Mouse (Mus musculus) megakaryocyte-erythroid progenitor cell, adult 5-6 weeks (primary cell): Measurements from ENCODE around the gene Orc6. TPM values are rescaled to one million over a fixed set of nuclear protein-coding genes. Genes with fewer than 3 reads are reported as not detected.

Source experiments
- total RNA-seq, 2 experiments: library from RNA; stranded (forward) in 1 of 2; stranded (reverse) in 1 of 2; fragments of 200-1000, 215-1000 nt in 1 of 2; fragments of >200 nt in 1 of 2; fragmentation: Nextera tagmentation in 1 of 2; gene quantifications; 2 replicates each; pipeline ENCODE4 v1.2.3; 2014 to 2017

The Orc6 gene
- total RNA-seq, 2 experiments from 2014 or later: 123 to 173 TPM

Other genes with a start within 250 kb of the Orc6 start
- gene Fbxw9, start 239.6 kb upstream of the Orc6 start, total RNA-seq (2014; fragmentation: Nextera tagmentation): 11.0 and 21.1 TPM in 2 replicates
- 1.4 and 5.8 TPM in 2 replicates for gene Fbxw9, start 239.6 kb upstream of the Orc6 start, total RNA-seq (2017)
- not detected in 2 replicates for gene Gm5741, start 231.7 kb upstream of the Orc6 start, total RNA-seq (2014; fragmentation: Nextera tagmentation)
- gene Gm5741, start 231.7 kb upstream of the Orc6 start, total RNA-seq (2017): not detected in 2 replicates
- 69.1 and 99.2 TPM in 2 replicates for gene Dhps, start 227.9 kb upstream of the Orc6 start, total RNA-seq (2014; fragmentation: Nextera tagmentation)
- gene Dhps, start 227.9 kb upstream of the Orc6 start, total RNA-seq (2017): 15.0 and 17.6 TPM in 2 replicates
- gene Wdr83os, start 218.9 kb upstream of the Orc6 start, total RNA-seq (2014; fragmentation: Nextera tagmentation): 172 and 250 TPM in 2 replicates
- gene Wdr83os, start 218.9 kb upstream of the Orc6 start, total RNA-seq (2017): 40.4 and 61.3 TPM in 2 replicates
- gene Wdr83, start 218.3 kb upstream of the Orc6 start, total RNA-seq (2014; fragmentation: Nextera tagmentation): 50.1 and 102 TPM in 2 replicates
- gene Wdr83, start 218.3 kb upstream of the Orc6 start, total RNA-seq (2017): 23.1 and 25.2 TPM in 2 replicates
- 30.8 and 30.9 TPM in 2 replicates for gene Man2b1, start 216.4 kb upstream of the Orc6 start, total RNA-seq (2014; fragmentation: Nextera tagmentation)
- gene Man2b1, start 216.4 kb upstream of the Orc6 start, total RNA-seq (2017): 9.8 and 13.8 TPM in 2 replicates
- not detected in 2 replicates for gene Zfp791, start 176.5 kb upstream of the Orc6 start, total RNA-seq (2014; fragmentation: Nextera tagmentation)
- gene Zfp791, start 176.5 kb upstream of the Orc6 start, total RNA-seq (2017): not detected in 2 replicates
- not detected in 2 replicates for gene Cks1brt, start 147.7 kb upstream of the Orc6 start, total RNA-seq (2014; fragmentation: Nextera tagmentation)
- not detected in 2 replicates for gene Cks1brt, start 147.7 kb upstream of the Orc6 start, total RNA-seq (2017)
- not detected in 2 replicates for gene Olfr371, start 73.6 kb upstream of the Orc6 start, total RNA-seq (2014; fragmentation: Nextera tagmentation)
- gene Olfr371, start 73.6 kb upstream of the Orc6 start, total RNA-seq (2017): not detected in 2 replicates
- 95.7 and 104 TPM in 2 replicates for gene Vps35, start 170 bp downstream of the Orc6 start, total RNA-seq (2014; fragmentation: Nextera tagmentation)
- gene Vps35, start 170 bp downstream of the Orc6 start, total RNA-seq (2017): 156 and 158 TPM in 2 replicates
- gene Mylk3, start 86.7 kb downstream of the Orc6 start, total RNA-seq (2014; fragmentation: Nextera tagmentation): 39.2 and 40.3 TPM in 2 replicates
- 24.3 and 31.6 TPM in 2 replicates for gene Mylk3, start 86.7 kb downstream of the Orc6 start, total RNA-seq (2017)
- 25.3 and 33.0 TPM in 2 replicates for gene 4921524J17Rik, start 133.2 kb downstream of the Orc6 start, total RNA-seq (2014; fragmentation: Nextera tagmentation)
- 61.6 and 114 TPM in 2 replicates for gene 4921524J17Rik, start 133.2 kb downstream of the Orc6 start, total RNA-seq (2017)
- 0.17 and 1.1 TPM in 2 replicates for gene Gpt2, start 192.9 kb downstream of the Orc6 start, total RNA-seq (2014; fragmentation: Nextera tagmentation)
- gene Gpt2, start 192.9 kb downstream of the Orc6 start, total RNA-seq (2017): 1.1 and 2.0 TPM in 2 replicates